Mouse (Mus musculus): ENCODE data around the gene Grid1.

Grid1 gene

DNA sequence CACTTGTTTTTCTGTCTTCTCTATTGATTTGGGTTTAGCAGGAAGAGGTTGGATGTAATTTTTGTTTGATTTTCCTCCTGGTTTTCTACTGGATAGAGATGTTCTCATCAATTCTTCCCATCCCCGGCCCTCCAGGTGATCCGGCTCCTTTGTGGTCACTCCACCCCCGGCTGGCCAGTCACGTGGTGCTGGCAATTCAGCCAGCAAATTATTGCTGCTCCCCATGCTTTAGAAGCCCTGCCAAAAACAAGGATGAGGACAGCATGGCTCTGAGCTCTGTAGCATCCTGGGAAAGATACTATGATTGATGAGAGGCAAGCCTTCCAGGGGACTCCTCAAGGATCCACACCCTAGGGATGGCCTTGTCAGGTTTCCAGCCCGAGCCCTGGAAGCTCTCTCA lies 169.2 kb downstream of the Grid1 start:
- DNase-seq (ENCODE audit: low read depth in 1 of 2, low spot score in 2 of 2) = no peak

DNA sequence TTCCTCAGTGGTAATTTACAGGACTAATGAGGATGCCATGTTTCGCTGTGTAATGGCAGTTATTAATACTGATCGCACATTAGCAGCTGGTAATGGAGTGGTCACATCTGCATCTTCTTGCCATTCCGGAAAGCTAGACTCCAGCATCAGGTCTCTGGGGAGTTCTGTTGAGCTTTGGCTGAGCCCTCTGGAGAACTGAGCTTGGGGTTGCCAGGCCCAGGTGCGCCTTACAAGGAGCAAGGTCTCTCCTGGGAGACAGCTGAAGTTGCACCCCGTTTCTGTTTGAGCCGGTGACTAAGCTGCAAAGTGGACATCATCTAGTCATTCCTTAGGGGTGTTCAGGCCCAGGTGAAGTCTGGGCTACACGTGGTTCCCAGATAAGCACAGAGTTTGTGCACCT lies 186.8 kb downstream of the Grid1 start:
- no peak for DNase-seq (ENCODE audit: low read depth in 1 of 2, low spot score in 2 of 2)

- no peak for DNase-seq (ENCODE audit: low read depth in 1 of 2, low spot score in 2 of 2)
Measured at GRCm38 (mm10) chr14:35008674-35009073, 188.8 kb downstream of the Grid1 start.

DNA sequence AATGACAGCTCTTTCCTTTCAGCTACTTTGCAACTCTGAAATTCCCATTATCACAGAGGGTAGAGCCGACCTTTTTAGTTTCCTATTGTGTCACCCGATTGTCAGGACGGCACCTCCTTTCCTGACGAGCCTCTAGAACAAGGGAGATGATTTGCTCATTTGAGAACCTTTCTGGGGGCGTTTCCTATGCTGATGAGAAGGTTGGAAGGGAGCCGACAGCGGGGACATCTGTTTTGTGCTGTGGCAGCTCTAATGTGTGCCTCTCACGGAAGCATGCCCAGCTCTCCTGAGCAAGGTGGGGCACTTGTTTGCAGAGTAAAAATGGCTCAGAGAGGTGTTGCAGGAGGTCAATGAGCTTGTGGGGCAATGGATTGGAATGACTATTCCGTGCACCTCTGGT lies 189.2 kb downstream of the Grid1 start:
- no peak for DNase-seq (ENCODE audit: low read depth in 1 of 2, low spot score in 2 of 2)

- no peak for DNase-seq (ENCODE audit: low read depth in 1 of 2, low spot score in 2 of 2)
Measured at GRCm38 (mm10) chr14:35026686-35027085, 206.8 kb downstream of the Grid1 start.

DNA sequence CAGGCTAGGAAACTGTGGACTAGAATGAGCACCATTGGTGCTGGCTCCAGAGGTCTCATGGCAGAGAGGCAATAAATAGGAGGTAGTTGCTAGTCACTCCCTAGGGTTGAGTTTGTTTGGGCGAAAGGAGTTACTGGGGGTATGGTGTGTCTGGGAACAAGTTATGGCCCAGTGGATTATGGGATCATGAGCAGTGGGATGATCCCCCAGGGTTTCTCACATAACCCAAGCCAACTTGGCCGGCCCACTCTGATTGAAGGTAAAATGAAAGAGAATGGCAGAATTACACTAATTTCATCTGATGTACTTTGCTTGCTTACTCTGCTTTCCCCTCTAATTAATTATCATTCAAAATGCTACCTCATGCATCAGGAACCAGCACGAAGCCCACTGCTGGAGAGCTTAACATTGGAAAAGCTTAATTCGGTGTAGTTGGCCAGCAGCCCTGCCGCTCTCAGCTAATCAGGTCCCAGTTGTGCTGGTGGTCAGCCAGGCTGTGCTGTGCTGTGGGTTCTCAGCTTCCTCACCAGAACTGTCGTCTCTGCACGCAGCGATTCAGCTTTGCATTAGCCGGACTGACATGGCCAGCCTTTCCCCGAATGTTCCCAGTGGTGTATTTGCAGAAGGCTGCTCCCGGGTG lies 207.7 kb downstream of the Grid1 start:
- no peak for DNase-seq (ENCODE audit: low read depth in 1 of 2, low spot score in 2 of 2)

- DNase-seq (ENCODE audit: low read depth in 1 of 2, low spot score in 2 of 2) = no peak
Measured at GRCm38 (mm10) chr14:35029626-35030025, 209.7 kb downstream of the Grid1 start.

GRCm38 (mm10) chr14:35030271-35030670 lies 210.4 kb downstream of the Grid1 start:
- no peak for DNase-seq (ENCODE audit: low read depth in 1 of 2, low spot score in 2 of 2)

GRCm38 (mm10) chr14:35032283-35032682 lies 212.4 kb downstream of the Grid1 start:
- DNase-seq (ENCODE audit: low read depth in 1 of 2, low spot score in 2 of 2) = no peak

- DNase-seq (ENCODE audit: low read depth in 1 of 2, low spot score in 2 of 2) = no peak
Measured at GRCm38 (mm10) chr14:35044268-35044667, 224.4 kb downstream of the Grid1 start.

GRCm38 (mm10) chr14:35044918-35045698 lies 225.2 kb downstream of the Grid1 start:
- DNase-seq (ENCODE audit: low read depth in 1 of 2, low spot score in 2 of 2) = no peak

GRCm38 (mm10) chr14:35049231-35049630 lies 229.3 kb downstream of the Grid1 start:
- DNase-seq (ENCODE audit: low read depth in 1 of 2, low spot score in 2 of 2) = no peak

DNA sequence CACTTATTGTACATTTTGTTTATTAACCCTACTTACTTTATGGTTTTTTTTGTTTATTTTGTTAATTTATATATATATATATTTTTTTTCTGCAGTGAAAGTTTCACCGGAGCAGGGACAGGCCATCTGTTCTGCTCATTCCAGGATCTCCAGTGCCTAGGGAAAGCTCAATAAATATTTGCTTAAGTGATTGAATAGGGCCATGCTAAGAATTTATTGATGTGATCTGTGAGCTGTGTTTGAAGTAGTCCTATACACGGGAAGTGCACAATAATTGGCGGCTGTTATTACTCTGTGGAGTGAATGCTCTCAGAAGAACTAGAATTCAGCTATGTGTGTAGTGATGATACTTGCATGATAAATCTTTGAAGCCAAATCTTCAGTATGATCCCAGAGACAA lies 234.2 kb downstream of the Grid1 start:
- DNase-seq (ENCODE audit: low read depth in 1 of 2, low spot score in 2 of 2) = no peak

- DNase-seq (ENCODE audit: low read depth in 1 of 2, low spot score in 2 of 2) = no peak
Measured at GRCm38 (mm10) chr14:35074636-35075035, 254.7 kb downstream of the Grid1 start.

DNA sequence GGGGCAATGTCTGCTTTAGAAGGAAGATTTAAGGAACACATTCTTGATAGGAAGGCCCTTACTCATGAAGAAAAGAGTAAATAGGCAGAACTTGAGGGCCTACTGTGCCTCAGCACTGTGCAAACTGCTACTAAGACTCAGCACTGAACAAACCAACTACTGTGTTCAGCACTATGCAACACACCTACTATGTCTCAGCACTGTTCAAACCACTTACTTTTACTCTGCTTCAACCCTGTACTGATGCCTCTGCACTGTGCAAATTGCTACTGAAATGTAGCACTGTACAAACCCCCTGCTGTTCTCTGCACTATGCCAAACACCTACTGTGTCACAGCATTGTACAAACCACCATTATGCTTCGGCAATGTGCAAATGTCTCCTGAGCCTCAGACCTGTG lies 260.0 kb downstream of the Grid1 start:
- DNase-seq (ENCODE audit: low read depth in 1 of 2, low spot score in 2 of 2) = no peak

GRCm38 (mm10) chr14:35092646-35093045 lies 272.7 kb downstream of the Grid1 start:
- no peak for DNase-seq (ENCODE audit: low read depth in 1 of 2, low spot score in 2 of 2)

GRCm38 (mm10) chr14:35093561-35094186 lies 273.8 kb downstream of the Grid1 start:
- DNase-seq (ENCODE audit: low read depth in 1 of 2, low spot score in 2 of 2) = no peak

- DNase-seq (ENCODE audit: low read depth in 1 of 2, low spot score in 2 of 2) = no peak
Measured at GRCm38 (mm10) chr14:35095506-35096059, 275.7 kb downstream of the Grid1 start.

GRCm38 (mm10) chr14:35096085-35096484 lies 276.2 kb downstream of the Grid1 start:
- no peak for DNase-seq (ENCODE audit: low read depth in 1 of 2, low spot score in 2 of 2)

DNA sequence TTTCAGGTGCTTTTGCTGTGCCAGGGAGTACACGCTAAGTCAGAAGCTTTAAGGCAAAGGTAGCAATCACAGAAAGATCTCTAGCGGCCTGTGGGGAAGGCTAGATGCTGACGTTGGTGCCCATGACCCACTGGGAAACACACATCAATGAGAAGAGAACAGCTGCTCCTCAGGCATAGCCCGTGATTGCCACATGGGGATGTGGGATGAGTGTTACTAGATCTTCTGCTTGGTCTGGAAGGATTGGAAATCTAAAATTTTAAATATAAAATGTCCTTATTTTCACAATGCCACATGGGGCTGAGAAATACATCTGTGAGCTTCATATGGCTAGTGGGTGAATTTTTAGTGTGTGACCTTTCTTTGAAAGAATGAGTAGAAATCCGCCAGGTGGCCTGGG lies 277.3 kb downstream of the Grid1 start:
- DNase-seq (ENCODE audit: low read depth in 1 of 2, low spot score in 2 of 2) = no peak

GRCm38 (mm10) chr14:35103639-35104210 lies 283.8 kb downstream of the Grid1 start:
- no peak for DNase-seq (ENCODE audit: low read depth in 1 of 2, low spot score in 2 of 2)

DNA sequence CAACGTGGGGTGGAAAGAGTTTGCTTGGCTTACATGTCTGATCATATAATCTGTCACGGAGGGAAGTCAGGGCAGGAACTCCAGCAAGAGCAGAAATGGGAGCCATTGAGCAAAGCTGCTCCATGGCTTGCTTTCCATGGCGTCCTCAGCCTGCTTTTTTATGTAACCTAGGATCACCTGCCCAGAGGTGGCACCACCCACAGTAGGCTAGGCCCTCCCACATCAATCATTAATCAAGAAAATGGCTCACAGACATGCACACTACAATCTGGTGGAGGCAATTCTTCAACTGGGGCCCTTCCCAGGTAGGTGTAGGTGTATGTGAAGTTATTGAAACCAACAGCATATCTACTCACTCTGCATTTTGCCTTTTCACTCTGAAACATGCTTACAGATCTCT lies 287.7 kb downstream of the Grid1 start:
- DNase-seq (ENCODE audit: low read depth in 1 of 2, low spot score in 2 of 2) = no peak
